Mouse (Mus musculus) duodenum, adult 2 months (tissue): ENCODE results near the gene Eif4e1b. TPM values are rescaled to one million over a fixed set of nuclear protein-coding genes. Genes with fewer than 3 reads are reported as not detected.

Experiments used
- polyA plus RNA-seq: library from polyadenylated mRNA; depleted of rRNA; stranded (reverse); fragments of >200 nt; gene quantifications from 2 replicates; pipeline ENCODE4 v1.2.3, GENCODE M21; 2012; ENCODE audit warnings: low replicate concordance; rRNA removed

Eif4e1b gene
- not detected in 2 replicates for polyA plus RNA-seq

DNA sequence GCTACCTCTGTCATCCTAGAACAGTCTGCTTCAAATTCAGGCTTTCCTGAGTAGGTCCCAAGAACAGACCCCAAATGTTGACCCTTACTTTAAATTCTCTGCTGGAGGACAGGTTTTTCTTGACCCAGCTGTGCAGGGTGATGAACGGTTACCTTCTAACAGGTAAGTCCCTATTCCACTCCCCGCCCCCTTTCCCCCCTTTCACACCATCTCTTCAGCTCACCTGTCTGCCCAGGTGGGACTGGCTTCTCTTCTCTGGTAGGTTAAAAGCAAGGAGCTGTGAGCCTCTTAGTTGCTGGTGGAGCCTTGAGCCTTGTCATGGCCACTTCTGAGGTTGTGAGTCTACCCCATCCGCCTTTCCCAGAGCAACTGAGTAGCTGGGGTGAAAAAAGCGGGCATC lies at the start of gene Eif4e1b:
Eif4e1b (plus strand) TSS at position 301 of the 400 bp plus-strand sequence.

DNA sequence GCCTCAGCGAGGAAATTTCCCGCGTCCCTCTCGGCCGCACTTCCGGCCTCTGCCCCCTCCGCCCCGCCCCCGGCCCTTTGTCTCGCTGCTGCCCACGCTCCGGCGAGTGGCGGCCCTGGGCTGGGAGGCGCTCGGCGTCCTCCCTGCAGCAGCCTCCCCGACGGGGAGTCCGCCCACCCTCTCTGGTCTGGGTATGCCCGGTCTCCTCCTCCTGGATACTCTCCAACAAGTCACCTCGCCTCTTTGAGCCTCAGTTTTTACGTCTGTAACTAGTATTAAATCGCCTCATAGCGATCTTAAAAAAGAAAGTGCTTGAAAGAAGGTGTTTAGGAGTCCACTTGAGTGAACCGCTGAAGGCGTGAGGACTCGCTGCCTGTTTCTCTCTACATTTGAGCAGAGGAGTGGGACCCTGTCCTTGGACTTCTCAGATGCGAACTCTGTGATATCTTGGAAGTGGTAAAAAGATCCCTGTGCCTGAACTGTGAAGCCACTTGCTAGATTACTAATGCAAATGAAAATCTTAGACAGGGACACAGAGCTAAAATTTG lies 33.9 kb upstream of the Eif4e1b start, which contains the start of gene Gprin1:
Gprin1 (minus strand) TSS at position 11 of the 548 bp plus-strand sequence.

DNA sequence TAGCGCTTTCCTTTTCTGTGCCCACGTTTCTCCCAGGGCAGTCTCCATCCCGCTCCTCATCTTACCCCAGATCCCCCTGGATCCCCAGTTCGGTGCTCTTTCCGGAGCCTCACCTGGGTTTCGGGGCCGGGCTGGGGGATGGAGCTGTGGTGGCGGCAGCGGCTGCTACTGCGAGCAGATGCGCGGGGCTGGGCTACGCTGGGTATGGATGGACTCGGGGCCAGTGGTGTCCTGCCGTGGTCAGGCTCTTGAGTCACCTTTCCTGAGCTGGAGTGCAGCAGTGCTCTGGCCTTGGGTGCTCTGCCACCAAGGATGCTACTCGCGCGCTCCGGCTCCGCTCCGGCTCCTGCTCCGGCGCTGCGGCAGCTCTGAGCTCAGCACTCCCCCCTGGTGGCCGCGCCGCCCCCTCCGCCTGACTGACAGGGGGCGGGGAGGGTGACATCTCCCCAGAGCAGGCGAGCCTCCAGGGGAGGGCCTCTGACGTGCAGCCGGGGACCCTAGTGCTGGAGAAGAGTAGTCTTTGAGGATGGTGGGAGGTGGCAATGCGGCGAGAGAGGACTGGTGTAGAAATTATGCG lies 17.5 kb upstream of the Eif4e1b start, which contains the start of gene Sncb:
Sncb (minus strand) TSS at position 404 of the 577 bp plus-strand sequence.

DNA sequence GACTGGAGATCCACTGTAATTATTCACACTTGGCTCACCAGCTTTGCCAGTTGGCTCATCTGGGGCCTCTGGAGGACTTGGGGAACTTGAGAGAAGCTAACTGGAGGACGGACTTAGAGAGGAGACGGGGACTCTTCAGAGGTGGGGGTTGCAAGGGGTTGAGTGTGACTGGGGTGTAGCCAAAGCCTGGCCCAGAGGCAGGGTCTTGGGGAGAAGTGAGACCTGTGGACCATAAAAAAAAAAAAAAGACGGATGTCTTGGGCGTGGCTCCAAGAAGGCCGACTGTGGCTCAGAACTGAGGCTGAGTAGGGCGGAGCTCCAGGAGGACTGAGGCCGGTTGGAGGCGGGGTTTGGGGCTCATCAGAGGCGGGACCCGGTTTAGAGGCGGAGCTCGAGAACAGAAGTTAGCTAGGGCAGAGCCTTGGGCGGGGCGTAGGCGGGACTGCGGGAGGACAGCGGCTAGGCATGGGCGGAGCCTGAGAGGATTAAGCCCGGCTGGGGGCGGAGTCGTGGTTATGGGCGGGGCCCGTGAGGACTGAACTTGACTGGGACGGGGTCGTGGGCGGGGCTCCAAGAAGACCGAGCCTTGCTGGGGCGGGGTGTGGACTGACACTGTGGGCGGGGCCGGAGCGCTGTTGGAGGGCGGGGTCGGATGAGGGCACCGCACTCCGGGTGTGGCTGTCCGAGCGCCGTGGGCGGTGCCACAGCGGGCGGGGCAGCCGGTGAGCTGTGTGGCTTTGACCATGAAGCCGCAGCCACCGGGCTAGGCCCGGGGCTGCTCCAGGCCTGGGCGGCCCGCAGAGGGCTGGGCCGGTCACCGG lies 5.2 kb downstream of the Eif4e1b start, which contains the start of gene Tspan17:
Tspan17 (plus strand) TSS at position 638 of the 821 bp plus-strand sequence.

Other genes with a start within 250 kb of the Eif4e1b start
- 110 and 120 TPM in 2 replicates for gene 4833439L19Rik, start 218.6 kb upstream of the Eif4e1b start, polyA plus RNA-seq
- 5.1 and 9.0 TPM in 2 replicates for gene Arl10, start 209.0 kb upstream of the Eif4e1b start, polyA plus RNA-seq
- 1.4 and 1.8 TPM in 2 replicates for gene Nop16, start 193.9 kb upstream of the Eif4e1b start, polyA plus RNA-seq
- gene Higd2a, start 193.8 kb upstream of the Eif4e1b start, polyA plus RNA-seq, result 208 and 284 TPM in 2 replicates
- 84.0 and 133 TPM in 2 replicates for gene Cltb, start 172.7 kb upstream of the Eif4e1b start, polyA plus RNA-seq
- gene Faf2, start 162.2 kb upstream of the Eif4e1b start, polyA plus RNA-seq, result 9.9 and 11.1 TPM in 2 replicates
- gene Rnf44, start 90.1 kb upstream of the Eif4e1b start, polyA plus RNA-seq, result 205 and 292 TPM in 2 replicates
- gene Cdhr2, start 82.5 kb upstream of the Eif4e1b start, polyA plus RNA-seq, result 371 and 632 TPM in 2 replicates
- 0.38 and 0.39 TPM in 2 replicates for gene Gprin1, start 34.1 kb upstream of the Eif4e1b start, polyA plus RNA-seq
- 0.62 and 1.2 TPM in 2 replicates for gene Sncb, start 17.4 kb upstream of the Eif4e1b start, polyA plus RNA-seq
- gene Tspan17, start 5.4 kb downstream of the Eif4e1b start, polyA plus RNA-seq, result 7.2 and 12.5 TPM in 2 replicates
- gene Unc5a, start 165.4 kb downstream of the Eif4e1b start, polyA plus RNA-seq, result 3.0 and 4.3 TPM in 2 replicates
- gene Hk3, start 237.4 kb downstream of the Eif4e1b start, polyA plus RNA-seq, result 0.91 and 1.8 TPM in 2 replicates